Mouse (Mus musculus): Measurements from ENCODE around the gene Fcrlb. TPM values are rescaled to one million over a fixed set of nuclear protein-coding genes. Genes with fewer than 3 reads are reported as not detected.

Fcrlb gene
- polyA plus RNA-seq, 1 experiment from 2014 or later = not detected

DNA sequence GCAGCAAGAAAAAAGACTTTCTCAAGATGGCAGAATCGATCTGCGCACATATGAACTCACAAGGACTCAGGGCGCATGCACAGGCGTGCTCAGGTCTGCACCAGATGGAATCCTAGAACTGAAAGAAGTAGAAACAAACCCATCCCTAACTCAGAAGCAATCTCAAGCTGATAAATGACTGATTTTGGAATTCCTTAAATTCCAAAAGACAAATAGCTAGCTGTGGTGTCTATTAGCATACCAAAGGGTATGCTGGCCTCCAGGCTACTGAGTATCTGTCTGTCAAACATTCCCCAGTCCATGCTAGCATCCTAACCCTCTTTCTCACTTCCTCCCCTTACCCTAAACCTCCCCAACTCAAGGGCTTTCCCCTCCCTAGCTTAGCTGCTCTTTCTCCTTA is 23.4 kb downstream of the Fcrlb start:
- 76% methylated on average over 4 of the region's 4 CpGs for WGBS
- no peak for ATAC-seq (ENCODE audit: insufficient number of reproducible peaks, insufficient read depth, low FRiP score, low read depth)
- H3K4me2 ChIP-seq (replicated peaks; ENCODE audit: low read depth, low read length) = no peak overlapping the region
- H3K4me3 ChIP-seq (ENCODE audit: low read depth, low read length) = no peak overlapping the region
- H3K27me3 ChIP-seq (ENCODE audit: control insufficient read depth, insufficient read depth, low read length) = no peaks in the 10 kb centered on the region
- H3K4me1 ChIP-seq (ENCODE audit: control insufficient read depth, insufficient read depth, low read length) = peaks cover 2% of the 10 kb centered on the region; the same call in 1 of the 2 replicates
- no peaks in the 10 kb centered on the region for H3K36me3 ChIP-seq (ENCODE audit: control insufficient read depth, insufficient read depth, low read length)
- H3K9ac ChIP-seq (replicated peaks; ENCODE audit: low read depth, low read length) = no peak overlapping the region
- H3K27ac ChIP-seq (ENCODE audit: low read length) = no peak overlapping the region
- H3K9me3 ChIP-seq (ENCODE audit: control insufficient read depth, low read depth, low read length) = no peaks in the 10 kb centered on the region

DNA sequence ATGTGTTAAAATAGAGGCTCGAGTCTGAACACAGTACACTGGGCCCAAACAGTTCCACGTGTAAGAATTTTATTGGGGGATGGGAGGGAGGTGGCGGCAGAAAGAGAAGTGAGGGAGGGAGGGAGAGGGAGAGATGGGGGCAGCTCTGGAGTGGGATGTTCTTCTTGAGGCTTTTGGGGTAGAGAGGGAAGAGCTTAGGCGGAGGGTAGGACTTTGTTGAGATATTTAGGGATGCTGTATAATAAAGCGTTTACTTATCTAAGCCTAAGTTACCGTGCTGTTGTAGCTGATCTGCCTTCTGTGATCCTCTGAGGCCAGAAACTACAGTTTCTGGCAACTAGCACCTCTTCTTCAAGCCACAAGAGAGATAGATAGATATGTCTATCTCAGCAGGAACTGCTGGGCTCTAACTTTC is 26.7 kb downstream of the Fcrlb start:
- H3K4me2 ChIP-seq (replicated peaks; ENCODE audit: low read depth, low read length) = no peak overlapping the region
- 31% methylated on average over 6 of the region's 6 CpGs for WGBS

GRCm38 (mm10) chr1:170884978-170885561 is 27.7 kb downstream of the Fcrlb start, which contains the start of the genes Gm26620 and Dusp12:
TSS of gene Gm26620 (plus strand) at chr1:170885065.
TSS of gene Dusp12 (minus strand) at chr1:170885540.
- under 1% methylated on average over 46 of the region's 46 CpGs for WGBS
- peak; percentile 93 for ATAC-seq (ENCODE audit: insufficient number of reproducible peaks, insufficient read depth, low FRiP score, low read depth)
- Histone ChIP-seq H3K27me3 (ENCODE audit: control insufficient read depth, insufficient read depth, low read length) (no peaks in the 10 kb centered on the region), H3K36me3 (ENCODE audit: control insufficient read depth, insufficient read depth, low read length) (peaks cover 9% of the 10 kb centered on the region; the same call in 1 of the 2 replicates), H3K4me3 (ENCODE audit: low read depth, low read length) (peak within 1 kb of the TSS; percentile 59), H3K4me2 (replicated peaks; ENCODE audit: low read depth, low read length) (peak within 1 kb of the TSS; percentile 84), H3K27ac (ENCODE audit: low read length) (peak within 1 kb of the TSS; percentile 21; the same call in 1 of the 2 replicates), H3K9ac (replicated peaks; ENCODE audit: low read depth, low read length) (peak within 1 kb of the TSS; percentile 58), H3K9me3 (ENCODE audit: control insufficient read depth, low read depth, low read length) (no peaks in the 10 kb centered on the region), H3K4me1 (ENCODE audit: control insufficient read depth, insufficient read depth, low read length) (peaks cover 4% of the 10 kb centered on the region; the same call in 1 of the 2 replicates)

More for the DNA sequence above, 26.7 kb downstream of the Fcrlb start:
- H3K4me1 ChIP-seq (ENCODE audit: control insufficient read depth, insufficient read depth, low read length) = peaks cover 4% of the 10 kb centered on the region; the same call in 1 of the 2 replicates
- H3K9ac ChIP-seq (replicated peaks; ENCODE audit: low read depth, low read length) = no peak overlapping the region
- no peak overlapping the region for H3K4me3 ChIP-seq (ENCODE audit: low read depth, low read length)
- H3K27me3 ChIP-seq (ENCODE audit: control insufficient read depth, insufficient read depth, low read length) = no peaks in the 10 kb centered on the region
- H3K36me3 ChIP-seq (ENCODE audit: control insufficient read depth, insufficient read depth, low read length) = peaks cover 5% of the 10 kb centered on the region; the same call in 1 of the 2 replicates
- no peak for ATAC-seq (ENCODE audit: insufficient number of reproducible peaks, insufficient read depth, low FRiP score, low read depth)
- no peak overlapping the region for H3K27ac ChIP-seq (ENCODE audit: low read length)
- no peaks in the 10 kb centered on the region for H3K9me3 ChIP-seq (ENCODE audit: control insufficient read depth, low read depth, low read length)

DNA sequence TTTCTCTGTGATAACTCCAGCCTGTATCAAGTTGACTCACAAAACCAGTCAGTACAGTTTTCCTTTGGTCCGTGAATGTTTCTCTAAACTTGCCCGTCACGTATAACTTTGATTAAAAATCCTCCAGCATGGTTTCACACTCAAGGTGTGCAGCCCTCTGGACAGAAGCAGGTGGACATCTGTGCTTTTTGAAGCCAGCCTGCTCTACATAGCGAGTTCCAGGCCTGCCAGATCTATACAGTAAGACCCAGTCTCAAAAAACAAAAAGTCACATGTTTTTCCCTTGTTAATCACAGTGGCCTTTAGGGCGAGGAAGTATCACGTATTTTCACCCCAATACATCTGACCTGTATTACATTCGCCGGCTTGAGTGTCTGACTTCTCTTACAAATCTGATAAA is 28.4 kb downstream of the Fcrlb start:
- Histone ChIP-seq H3K4me1 (ENCODE audit: control insufficient read depth, insufficient read depth, low read length) (peaks cover 4% of the 10 kb centered on the region; the same call in 1 of the 2 replicates), H3K9me3 (ENCODE audit: control insufficient read depth, low read depth, low read length) (no peaks in the 10 kb centered on the region), H3K27ac (ENCODE audit: low read length) (no peak overlapping the region), H3K36me3 (ENCODE audit: control insufficient read depth, insufficient read depth, low read length) (peaks cover 13% of the 10 kb centered on the region; the same call in 1 of the 2 replicates), H3K4me2 (replicated peaks; ENCODE audit: low read depth, low read length) (peak overlapping the region; percentile 84), H3K27me3 (ENCODE audit: control insufficient read depth, insufficient read depth, low read length) (no peaks in the 10 kb centered on the region), H3K4me3 (ENCODE audit: low read depth, low read length) (peak overlapping the region; percentile 59), H3K9ac (replicated peaks; ENCODE audit: low read depth, low read length) (peak overlapping the region; percentile 58)
- WGBS = 15% methylated on average over 8 of the region's 8 CpGs
- no peak for ATAC-seq (ENCODE audit: insufficient number of reproducible peaks, insufficient read depth, low FRiP score, low read depth)

DNA sequence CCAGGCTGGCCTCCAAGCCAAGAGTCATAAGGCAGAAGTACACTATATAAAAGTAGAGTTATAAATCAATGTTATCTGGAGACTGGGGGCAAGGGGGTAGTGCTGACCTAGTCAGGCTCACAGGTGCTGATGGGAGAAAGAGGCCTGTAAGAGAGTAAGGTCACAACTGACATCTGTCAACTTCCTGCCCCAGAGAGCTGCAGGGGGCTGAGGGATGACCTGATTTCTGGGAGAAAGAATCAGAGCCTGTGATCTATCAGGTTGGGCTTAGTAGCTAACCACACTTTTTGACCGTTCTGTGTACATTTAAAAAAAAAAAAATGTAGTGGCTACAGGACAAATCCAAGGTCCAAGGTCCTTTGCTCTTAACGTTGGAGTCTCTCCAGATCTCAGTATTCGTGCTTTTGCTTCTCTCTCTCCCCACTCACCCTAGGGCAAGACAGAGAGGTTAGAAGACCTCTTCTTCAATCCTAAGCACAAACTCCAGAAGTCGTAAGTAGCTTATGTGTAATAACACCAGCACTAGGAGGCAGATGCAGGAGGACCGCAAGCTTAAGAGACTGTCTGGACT is 29.7 kb downstream of the Fcrlb start:
- ATAC-seq (ENCODE audit: insufficient number of reproducible peaks, insufficient read depth, low FRiP score, low read depth) = no peak
- Histone ChIP-seq H3K4me1 (ENCODE audit: control insufficient read depth, insufficient read depth, low read length) (peaks cover 4% of the 10 kb centered on the region; the same call in 1 of the 2 replicates), H3K27ac (ENCODE audit: low read length) (no peak overlapping the region), H3K9me3 (ENCODE audit: control insufficient read depth, low read depth, low read length) (no peaks in the 10 kb centered on the region), H3K27me3 (ENCODE audit: control insufficient read depth, insufficient read depth, low read length) (no peaks in the 10 kb centered on the region), H3K36me3 (ENCODE audit: control insufficient read depth, insufficient read depth, low read length) (peaks cover 18% of the 10 kb centered on the region; the same call in 1 of the 2 replicates), H3K4me3 (ENCODE audit: low read depth, low read length) (no peak overlapping the region), H3K9ac (replicated peaks; ENCODE audit: low read depth, low read length) (no peak overlapping the region), H3K4me2 (replicated peaks; ENCODE audit: low read depth, low read length) (no peak overlapping the region)
- 60% methylated on average over 5 of the region's 5 CpGs for WGBS

- no peak overlapping the region for H3K4me2 ChIP-seq (replicated peaks; ENCODE audit: low read depth, low read length)
- no peaks in the 10 kb centered on the region for H3K4me1 ChIP-seq (ENCODE audit: control insufficient read depth, insufficient read depth, low read length)
- H3K36me3 ChIP-seq (ENCODE audit: control insufficient read depth, insufficient read depth, low read length) = peaks cover 31% of the 10 kb centered on the region; the same call in 1 of the 2 replicates
- H3K4me3 ChIP-seq (ENCODE audit: low read depth, low read length) = no peak overlapping the region
- H3K9me3 ChIP-seq (ENCODE audit: control insufficient read depth, low read depth, low read length) = no peaks in the 10 kb centered on the region
- no peak overlapping the region for H3K27ac ChIP-seq (ENCODE audit: low read length)
- ATAC-seq (ENCODE audit: insufficient number of reproducible peaks, insufficient read depth, low FRiP score, low read depth) = no peak
- 86% methylated on average over 5 of the region's 5 CpGs for WGBS
- H3K27me3 ChIP-seq (ENCODE audit: control insufficient read depth, insufficient read depth, low read length) = no peaks in the 10 kb centered on the region
- no peak overlapping the region for H3K9ac ChIP-seq (replicated peaks; ENCODE audit: low read depth, low read length)
Measured at GRCm38 (mm10) chr1:170876906-170877305, 35.8 kb downstream of the Fcrlb start.

DNA sequence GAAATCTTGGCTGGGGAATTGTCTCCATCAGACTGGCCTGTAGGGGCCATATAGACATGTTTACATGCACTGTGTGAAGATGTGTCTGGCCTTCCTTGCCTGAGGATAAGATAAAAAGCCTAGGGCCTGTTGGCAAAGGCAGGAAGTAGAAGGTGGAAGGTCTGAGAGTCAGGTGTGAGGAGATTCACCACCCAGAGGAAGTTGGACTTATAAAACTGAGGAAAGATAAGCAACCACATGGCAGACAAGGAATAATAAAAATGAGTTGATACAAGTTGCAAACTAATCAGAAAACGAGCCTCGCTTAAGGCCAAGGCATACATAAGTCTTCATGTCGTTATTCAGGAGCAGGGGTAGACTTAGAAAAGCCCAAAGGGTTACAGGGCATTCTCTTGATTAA is 37.1 kb downstream of the Fcrlb start:
- no peak for ATAC-seq (ENCODE audit: insufficient number of reproducible peaks, insufficient read depth, low FRiP score, low read depth)
- no peaks in the 10 kb centered on the region for H3K4me1 ChIP-seq (ENCODE audit: control insufficient read depth, insufficient read depth, low read length)
- no peak overlapping the region for H3K4me2 ChIP-seq (replicated peaks; ENCODE audit: low read depth, low read length)
- H3K9me3 ChIP-seq (ENCODE audit: control insufficient read depth, low read depth, low read length) = no peaks in the 10 kb centered on the region
- no peak overlapping the region for H3K9ac ChIP-seq (replicated peaks; ENCODE audit: low read depth, low read length)
- H3K4me3 ChIP-seq (ENCODE audit: low read depth, low read length) = no peak overlapping the region
- 68% methylated on average over 3 of the region's 3 CpGs for WGBS
- H3K36me3 ChIP-seq (ENCODE audit: control insufficient read depth, insufficient read depth, low read length) = peaks cover 25% of the 10 kb centered on the region; the same call in 1 of the 2 replicates
- no peak overlapping the region for H3K27ac ChIP-seq (ENCODE audit: low read length)
- H3K27me3 ChIP-seq (ENCODE audit: control insufficient read depth, insufficient read depth, low read length) = no peaks in the 10 kb centered on the region

GRCm38 (mm10) chr1:170871961-170872360 is 40.8 kb downstream of the Fcrlb start:
- no peak for ATAC-seq (ENCODE audit: insufficient number of reproducible peaks, insufficient read depth, low FRiP score, low read depth)
- H3K9ac ChIP-seq (replicated peaks; ENCODE audit: low read depth, low read length) = no peak overlapping the region
- no peaks in the 10 kb centered on the region for H3K9me3 ChIP-seq (ENCODE audit: control insufficient read depth, low read depth, low read length)
- H3K4me3 ChIP-seq (ENCODE audit: low read depth, low read length) = no peak overlapping the region
- peaks cover 10% of the 10 kb centered on the region; the same call in 1 of the 2 replicates for H3K36me3 ChIP-seq (ENCODE audit: control insufficient read depth, insufficient read depth, low read length)
- no peak overlapping the region for H3K4me2 ChIP-seq (replicated peaks; ENCODE audit: low read depth, low read length)
- H3K4me1 ChIP-seq (ENCODE audit: control insufficient read depth, insufficient read depth, low read length) = no peaks in the 10 kb centered on the region
- WGBS = 91% methylated on average over 2 of the region's 2 CpGs
- H3K27ac ChIP-seq (ENCODE audit: low read length) = no peak overlapping the region
- no peaks in the 10 kb centered on the region for H3K27me3 ChIP-seq (ENCODE audit: control insufficient read depth, insufficient read depth, low read length)

Data from stomach, embryonic 14.5 days (tissue).